Mouse (Mus musculus) forebrain, embryonic 16.5 days (tissue): ENCODE results near the gene Batf3. TPM values are rescaled to one million over a fixed set of nuclear protein-coding genes. Genes with fewer than 3 reads are reported as not detected.
"Not testable (repeated sequence)": the region's sequence is repeated elsewhere in the genome, so short reads cannot be mapped to it uniquely, and the experiment has no call there.

Experiments used
- ATAC-seq: fragments of 200-750 bp; cut with Nextera tagmentation; 2 replicates; pipeline ENCODE4 v1.8.0; 2017; ENCODE audit warnings: mild to moderate bottlenecking, moderate library complexity
- H3K27ac ChIP-seq: fragments of 300-500 bp; sonication (generic); 2 replicates; pipeline ENCODE4 v1.5.1; 2014; ENCODE audit warnings: low read length, control low read depth
- H3K27me3 ChIP-seq: fragments of 300-500 bp; sonication (generic); replicated peaks from 2 replicates; pipeline ENCODE4 v1.6.1; 2014; ENCODE audit warnings: low read length; ENCODE audit not compliant: control insufficient read depth, insufficient read depth
- H3K36me3 ChIP-seq: fragments of 300-500 bp; sonication (generic); 2 replicates; pipeline ENCODE4 v1.6.1; 2014; ENCODE audit not compliant: control insufficient read depth, insufficient read depth
- H3K4me1 ChIP-seq: fragments of 300-500 bp; sonication (generic); replicated peaks from 2 replicates; pipeline ENCODE4 v1.6.1; 2014; ENCODE audit warnings: low read length; ENCODE audit not compliant: control insufficient read depth, insufficient read depth
- H3K4me2 ChIP-seq: fragments of 300-500 bp; sonication (generic); 2 replicates; pipeline ENCODE4 v1.6.1; 2014; ENCODE audit warnings: mild to moderate bottlenecking, low read length, control low read depth
- H3K4me3 ChIP-seq: fragments of 300-500 bp; sonication (generic); replicated peaks from 2 replicates; pipeline ENCODE4 v1.5.1; 2014; ENCODE audit warnings: mild to moderate bottlenecking, low read length, control low read depth
- H3K9ac ChIP-seq: fragments of 300-500 bp; sonication (generic); replicated peaks from 2 replicates; pipeline ENCODE4 v1.6.1; 2014; ENCODE audit warnings: low read depth, low read length, control low read depth
- H3K9me3 ChIP-seq: fragments of 300-500 bp; sonication (generic); 2 replicates; pipeline ENCODE4 v1.6.1; 2016; ENCODE audit warnings: low read length; ENCODE audit not compliant: control insufficient read depth
- WGBS: fragments of 180-500 bp; shearing (Covaris S2); extraction: QIAGEN DNeasy Blood & Tissue Kit; methylation state at CpG from one replicate; pipeline ENCODE4 v1.1.7; 2014; 5-methylcytosine and 5-hydroxymethylcytosine counted together
- polyA plus RNA-seq: library from polyadenylated mRNA; unstranded; fragments of >200 nt; fragmentation: Nextera tagmentation; extraction: Ambion mirVana; gene quantifications from 2 replicates; pipeline ENCODE4 v1.2.1, GENCODE M21; 2015

Batf3 gene
- polyA plus RNA-seq, 1 experiment from 2014 or later = 2.0 TPM

DNA sequence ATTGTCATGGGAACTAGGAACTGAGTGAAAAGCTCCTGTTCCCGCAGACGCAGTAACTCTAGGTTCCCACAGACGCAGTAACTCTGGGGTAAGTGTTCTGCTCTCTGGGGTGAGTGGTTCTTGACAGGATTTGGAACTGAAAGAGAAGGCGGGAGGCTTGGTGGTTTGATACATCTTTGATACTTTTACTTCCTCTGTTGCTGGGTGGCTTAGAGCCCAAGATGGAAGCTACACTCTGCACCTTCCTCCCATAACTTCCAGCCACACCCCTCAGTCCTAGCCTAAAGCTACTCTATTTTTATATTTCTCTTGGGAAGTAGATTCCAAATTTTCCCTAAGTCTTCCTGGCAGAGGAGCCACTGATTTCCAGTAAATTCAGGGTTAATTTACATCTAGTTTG, 40.8 kb downstream of the Batf3 start:
- H3K36me3 ChIP-seq = no peaks in the 10 kb centered on the region
- H3K4me2 ChIP-seq = no peak overlapping the region
- 86% methylated on average over 4 of the region's 4 CpGs for WGBS
- no peaks in the 10 kb centered on the region for H3K9me3 ChIP-seq
- no peaks in the 10 kb centered on the region for H3K27me3 ChIP-seq
- no peak overlapping the region for H3K27ac ChIP-seq
- no peak overlapping the region for H3K9ac ChIP-seq
- H3K4me1 ChIP-seq = no peaks in the 10 kb centered on the region
- ATAC-seq = no peak
- no peak overlapping the region for H3K4me3 ChIP-seq

DNA sequence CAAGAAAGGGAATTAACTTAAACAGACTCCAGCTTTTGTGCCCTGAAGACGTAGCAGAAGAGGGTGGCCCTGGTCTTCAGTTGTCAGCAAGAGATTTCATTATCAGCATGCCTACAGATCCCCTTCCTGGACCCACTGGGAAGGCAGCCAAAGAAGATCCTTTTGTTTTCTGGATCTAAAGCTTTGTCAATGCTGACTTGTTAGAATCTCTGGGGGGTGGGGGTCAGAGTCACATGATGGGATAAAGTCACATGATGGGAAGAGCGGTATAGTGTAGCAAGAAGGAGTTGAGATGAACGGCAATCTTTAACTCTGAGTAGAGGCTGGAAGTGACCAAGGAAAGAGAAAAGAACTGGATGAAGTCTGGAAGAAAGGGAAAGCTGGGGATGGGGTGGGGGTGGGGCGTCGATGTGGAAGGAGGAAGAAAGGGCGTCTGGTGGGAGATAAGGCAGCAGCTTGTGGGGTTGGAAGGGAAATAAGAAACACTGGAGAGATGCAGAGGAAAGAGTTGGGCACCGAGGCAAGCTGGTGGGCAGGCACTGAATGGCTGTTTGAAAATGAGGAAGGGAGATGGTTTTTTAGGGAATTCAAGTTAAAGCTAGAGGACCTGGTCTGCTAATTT, 41.3 kb downstream of the Batf3 start:
- 60% methylated on average over 7 of the region's 7 CpGs for WGBS
- no peak overlapping the region for H3K4me2 ChIP-seq
- no peak overlapping the region for H3K27ac ChIP-seq
- no peak overlapping the region for H3K9ac ChIP-seq
- H3K9me3 ChIP-seq = no peaks in the 10 kb centered on the region
- ATAC-seq = no peak
- no peaks in the 10 kb centered on the region for H3K27me3 ChIP-seq
- H3K36me3 ChIP-seq = no peaks in the 10 kb centered on the region
- no peak overlapping the region for H3K4me3 ChIP-seq
- no peaks in the 10 kb centered on the region for H3K4me1 ChIP-seq

- ATAC-seq = no peak
- Histone ChIP-seq H3K27me3 (no peaks in the 10 kb centered on the region), H3K9me3 (no peaks in the 10 kb centered on the region), H3K9ac (no peak overlapping the region), H3K27ac (no peak overlapping the region), H3K4me3 (no peak overlapping the region), H3K36me3 (no peaks in the 10 kb centered on the region), H3K4me2 (no peak overlapping the region), H3K4me1 (no peaks in the 10 kb centered on the region)
- 90% methylated on average over 8 of the region's 8 CpGs for WGBS
These were observed 43.3 kb downstream of the Batf3 start for GRCm38 (mm10) chr1:191140983-191141382.

- not testable (repeated sequence) for H3K4me3 ChIP-seq, ATAC-seq, H3K4me2 ChIP-seq, H3K4me1 ChIP-seq, H3K27ac ChIP-seq, H3K9ac ChIP-seq, H3K9me3 ChIP-seq, H3K27me3 ChIP-seq, H3K36me3 ChIP-seq
- 89% methylated on average over 5 of the region's 5 CpGs for WGBS
These were observed 51.8 kb downstream of the Batf3 start for GRCm38 (mm10) chr1:191149489-191149888.

- Histone ChIP-seq H3K27me3 (no peaks in the 10 kb centered on the region), H3K4me2 (no peak overlapping the region)
These were observed 53.4 kb downstream of the Batf3 start for GRCm38 (mm10) chr1:191150924-191151605.

GRCm38 (mm10) chr1:191153052-191153451, 55.4 kb downstream of the Batf3 start:
- no peaks in the 10 kb centered on the region; the same call in 1 of the 2 replicates for H3K9me3 ChIP-seq
- no peaks in the 10 kb centered on the region for H3K4me1 ChIP-seq
- H3K36me3 ChIP-seq = no peaks in the 10 kb centered on the region
- no peak overlapping the region for H3K27ac ChIP-seq
- ATAC-seq = no peak
- no peak overlapping the region for H3K4me2 ChIP-seq
- H3K9ac ChIP-seq = no peak overlapping the region
- WGBS = 10% methylated on average over 4 of the region's 4 CpGs
- H3K27me3 ChIP-seq = no peaks in the 10 kb centered on the region
- H3K4me3 ChIP-seq = no peak overlapping the region

More at GRCm38 (mm10) chr1:191150924-191151605, 53.4 kb downstream of the Batf3 start:
- Histone ChIP-seq H3K36me3 (no peaks in the 10 kb centered on the region), H3K4me1 (no peaks in the 10 kb centered on the region), H3K27ac (no peak overlapping the region), H3K9ac (no peak overlapping the region), H3K4me3 (no peak overlapping the region), H3K9me3 (no peaks in the 10 kb centered on the region)
- WGBS = 78% methylated on average over 8 of the region's 8 CpGs
- ATAC-seq = no peak

- Histone ChIP-seq H3K4me1 (no peaks in the 10 kb centered on the region), H3K4me3 (no peak overlapping the region), H3K9ac (no peak overlapping the region), H3K36me3 (no peaks in the 10 kb centered on the region), H3K4me2 (no peak overlapping the region), H3K9me3 (no peaks in the 10 kb centered on the region; the same call in 1 of the 2 replicates), H3K27ac (no peak overlapping the region), H3K27me3 (no peaks in the 10 kb centered on the region)
- no peak for ATAC-seq
- WGBS = 72% methylated on average over 3 of the region's 3 CpGs
These were observed 56.7 kb downstream of the Batf3 start for GRCm38 (mm10) chr1:191154314-191154713.

Other genes with a start within 250 kb of the Batf3 start
- 31.9 and 32.7 TPM in 2 replicates for gene Rps6kc1, start 186.1 kb upstream of the Batf3 start, polyA plus RNA-seq
- 60.3 and 72.0 TPM in 2 replicates for gene Angel2, start 172.7 kb upstream of the Batf3 start, polyA plus RNA-seq
- gene Vash2, start 118.6 kb upstream of the Batf3 start, polyA plus RNA-seq = 99.9 and 109 TPM in 2 replicates
- 7.2 and 8.8 TPM in 2 replicates for gene Flvcr1, start 71.7 kb upstream of the Batf3 start, polyA plus RNA-seq
- gene Spata45, start 61.2 kb upstream of the Batf3 start, polyA plus RNA-seq = not detected in 2 replicates
- 12.9 and 13.2 TPM in 2 replicates for gene Tatdn3, start 34.9 kb upstream of the Batf3 start, polyA plus RNA-seq
- gene Nsl1, start 34.8 kb upstream of the Batf3 start, polyA plus RNA-seq = 7.3 and 8.2 TPM in 2 replicates
- not detected in 2 replicates for gene Fam71a, start 67.0 kb downstream of the Batf3 start, polyA plus RNA-seq
- 0.80 and 0.95 TPM in 2 replicates for gene Atf3, start 120.2 kb downstream of the Batf3 start, polyA plus RNA-seq
- 94.8 and 101 TPM in 2 replicates for gene Nenf, start 220.3 kb downstream of the Batf3 start, polyA plus RNA-seq
- 54.0 and 56.3 TPM in 2 replicates for gene Tmem206, start 228.1 kb downstream of the Batf3 start, polyA plus RNA-seq